Mouse (Mus musculus): ENCODE measurements around the gene Pmepa1. TPM values are rescaled to one million over a fixed set of nuclear protein-coding genes. Genes with fewer than 3 reads are reported as not detected.

Gene Pmepa1
- total RNA-seq, 2 experiments from 2014 or later = 20.4 to 24.0 TPM

DNA sequence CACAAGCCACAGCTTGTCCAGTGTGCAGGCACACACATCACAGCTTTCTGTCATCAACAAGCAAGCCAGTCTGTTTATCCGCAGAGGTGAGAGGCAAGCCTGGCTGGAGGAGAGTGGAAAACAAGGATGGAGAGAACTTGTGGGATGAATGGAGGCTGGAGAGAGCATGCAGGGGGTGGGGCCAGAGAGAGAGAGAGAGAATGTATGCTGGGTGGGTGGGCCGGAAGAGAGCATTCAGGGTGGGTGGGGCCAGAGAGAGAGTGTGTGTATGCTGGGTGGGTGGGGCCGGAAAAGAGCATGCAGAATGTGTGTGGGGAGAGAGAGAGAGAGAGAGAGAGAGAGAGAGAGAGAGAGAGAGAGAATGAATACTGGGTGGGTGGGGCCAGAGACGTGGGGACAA lies 71.7 kb downstream of the Pmepa1 start:
- Histone ChIP-seq H3K27ac (no peak overlapping the region), H3K4me3 (no peak overlapping the region)
- TF ChIP-seq CTCF (conservative IDR thresholded peaks at IDR 0.05) = no peak
- no peak for DNase-seq (ENCODE audit: low spot score in 2 of 2)

DNA sequence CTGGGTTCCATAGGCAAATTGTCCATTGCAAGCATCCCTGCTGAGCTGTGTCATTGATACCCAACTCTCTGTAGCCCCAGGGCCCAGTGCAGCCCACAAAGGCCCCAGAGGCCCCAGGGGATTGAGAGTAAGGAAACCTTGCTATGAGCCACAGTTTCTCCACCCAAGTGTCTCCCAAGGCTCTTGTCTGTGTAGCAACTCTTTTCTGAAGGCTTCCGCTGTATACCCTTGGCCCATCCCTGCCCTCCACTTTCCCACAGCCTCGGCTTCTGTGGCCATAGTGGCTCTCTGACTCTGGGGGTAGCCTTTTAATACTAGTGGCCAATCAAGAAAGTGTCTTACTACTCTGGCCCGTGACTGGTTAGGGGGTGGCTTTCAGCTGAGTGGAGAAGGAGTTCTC lies 72.6 kb downstream of the Pmepa1 start:
- no peak for TF ChIP-seq CTCF (conservative IDR thresholded peaks at IDR 0.05)
- no peak for DNase-seq (ENCODE audit: low spot score in 2 of 2)
- Histone ChIP-seq H3K4me3 (no peak overlapping the region), H3K27ac (no peak overlapping the region)

DNA sequence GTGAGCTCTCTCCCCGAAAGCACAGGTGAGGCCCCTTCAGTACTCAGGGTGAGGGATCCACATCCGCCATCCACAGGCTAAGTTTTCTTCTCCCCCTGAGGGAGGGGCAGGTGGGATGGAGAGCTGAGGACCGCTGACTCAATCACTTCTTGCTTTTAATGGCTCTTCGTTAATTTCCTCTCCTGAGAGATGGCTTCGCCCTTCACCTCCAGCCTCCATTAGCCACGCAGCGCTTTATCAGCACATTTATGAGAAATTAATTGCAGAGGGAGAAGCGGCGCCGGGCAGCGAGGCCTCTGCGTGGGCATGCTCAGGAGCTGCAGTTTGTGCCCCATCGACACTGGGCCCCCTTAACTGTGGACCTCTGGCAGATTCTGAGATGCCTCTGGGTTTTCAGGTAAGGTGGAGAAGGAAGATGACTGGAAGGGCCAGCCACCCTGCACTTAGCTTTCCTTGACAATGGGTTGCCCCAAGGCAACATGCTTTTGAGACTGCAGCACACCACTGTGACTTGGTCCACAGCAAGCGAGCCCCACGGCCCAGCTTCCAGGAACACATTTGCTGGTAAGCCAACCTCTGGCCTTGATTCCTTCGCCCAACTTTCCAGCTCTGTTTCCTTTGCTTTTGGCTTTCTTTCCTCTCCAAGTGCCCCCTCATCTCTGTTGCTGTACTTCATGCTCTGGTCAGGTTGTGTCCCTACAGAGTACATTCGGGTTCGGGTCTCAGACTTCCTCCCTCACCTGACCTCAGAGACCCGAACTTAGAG lies 73.2 kb downstream of the Pmepa1 start:
- DNase-seq (ENCODE audit: low spot score in 2 of 2) = no peak
- Histone ChIP-seq H3K27ac (no peak overlapping the region), H3K4me3 (no peak overlapping the region)
- no peak for TF ChIP-seq CTCF (conservative IDR thresholded peaks at IDR 0.05)

DNA sequence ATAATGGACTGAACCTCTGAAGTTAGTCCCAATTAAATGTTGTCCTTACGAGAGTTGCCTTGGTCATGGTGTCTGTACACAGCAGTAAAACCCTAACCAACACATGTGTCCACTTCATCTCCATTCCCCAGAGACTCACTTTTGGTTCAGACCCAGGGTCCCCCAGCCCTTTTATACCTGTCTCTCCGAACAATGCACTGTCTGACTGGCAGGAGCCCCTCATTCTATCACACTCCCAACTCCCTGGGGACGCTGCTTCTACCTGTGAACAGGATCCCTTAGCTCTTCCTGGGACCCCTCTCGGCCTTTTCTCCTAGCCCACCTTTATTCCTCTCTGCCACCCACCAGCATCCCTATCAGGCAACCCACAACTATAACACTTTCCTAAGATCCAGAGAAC lies 81.5 kb downstream of the Pmepa1 start:
- TF ChIP-seq CTCF (conservative IDR thresholded peaks at IDR 0.05) = no peak

DNA sequence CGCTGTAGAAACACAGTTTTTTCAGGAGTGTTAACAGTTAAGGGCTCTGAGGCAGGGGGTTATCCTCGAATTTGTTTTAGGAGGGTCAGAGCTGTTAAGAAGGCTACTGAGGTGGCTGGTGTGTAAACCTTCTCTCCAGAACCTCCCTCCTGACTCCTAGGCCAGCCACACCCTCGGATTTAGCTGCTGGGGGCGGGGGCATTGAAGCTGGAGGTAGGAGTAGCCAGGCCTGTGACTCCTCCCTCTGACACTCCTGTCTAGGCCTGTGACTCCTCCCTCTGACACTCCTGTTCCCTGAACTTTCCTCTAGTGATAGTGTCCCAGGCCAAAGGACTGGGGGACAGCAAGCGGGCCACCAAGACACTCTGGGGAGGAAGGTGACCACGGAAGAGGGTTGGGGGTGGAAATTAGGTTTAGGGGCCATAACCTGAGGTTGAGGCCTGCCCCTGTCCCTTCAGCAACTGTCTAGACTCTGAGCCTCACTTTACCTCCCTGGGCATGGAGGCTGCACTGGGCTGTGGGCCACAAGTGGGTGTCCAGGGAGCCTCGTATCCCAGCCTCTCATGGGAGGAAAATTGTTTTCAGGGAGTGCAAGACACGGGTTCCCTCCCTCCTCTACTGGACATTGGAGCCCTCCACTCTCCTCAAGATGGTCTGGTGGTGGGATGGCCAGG lies 89.0 kb downstream of the Pmepa1 start:
- TF ChIP-seq CTCF (conservative IDR thresholded peaks at IDR 0.05) = no peak
- DNase-seq (ENCODE audit: low spot score in 2 of 2) = no peak
- Histone ChIP-seq H3K4me3 (no peak overlapping the region), H3K27ac (no peak overlapping the region)

More for the DNA sequence above, 81.5 kb downstream of the Pmepa1 start:
- no peak overlapping the region for H3K4me3 ChIP-seq
- DNase-seq (ENCODE audit: low spot score in 2 of 2) = no peak
- no peak overlapping the region for H3K27ac ChIP-seq

DNA sequence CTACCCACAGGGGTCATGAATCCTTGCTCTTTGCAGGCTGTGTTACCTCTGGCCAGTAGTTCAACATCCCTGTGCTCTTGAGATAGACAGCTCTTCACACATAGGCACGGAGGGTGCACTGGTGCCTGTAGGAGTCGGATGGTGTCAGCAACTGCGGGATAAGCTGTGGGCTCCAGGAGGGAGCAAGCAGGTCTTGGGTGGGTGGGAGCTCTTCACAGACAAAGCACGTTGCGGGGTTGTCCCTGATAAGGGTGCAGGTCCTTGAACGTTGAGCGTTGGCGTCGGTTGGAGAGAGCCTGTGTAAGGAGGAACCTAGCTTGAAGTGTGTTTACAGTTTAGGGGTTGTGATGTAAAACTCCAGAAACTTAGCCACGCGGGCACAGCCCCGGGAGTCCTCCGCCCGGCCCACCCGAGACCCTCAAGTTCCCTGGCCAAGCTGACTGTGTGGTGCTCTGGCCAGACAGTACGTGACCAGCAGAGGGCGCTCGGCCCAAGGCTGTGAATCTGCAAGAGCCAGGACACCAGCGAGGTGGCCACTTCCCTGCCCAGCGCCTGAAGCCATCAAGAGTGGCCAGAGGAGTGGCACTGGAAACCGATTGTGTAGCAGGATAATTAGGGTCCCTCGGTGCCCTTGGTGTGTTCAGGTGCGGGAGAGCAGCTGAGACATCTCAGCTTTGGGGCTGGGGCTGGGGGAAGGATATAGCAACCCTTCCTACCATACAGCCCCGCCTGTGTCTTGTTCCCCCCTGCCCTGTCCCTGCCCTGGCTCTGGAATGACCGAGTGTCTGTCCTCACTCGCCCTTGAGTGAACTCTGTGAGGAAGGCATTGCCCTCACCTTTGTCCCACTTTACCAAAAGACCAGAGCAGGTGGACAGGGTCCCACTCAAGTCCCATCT lies 90.0 kb downstream of the Pmepa1 start:
- no peak overlapping the region for H3K4me3 ChIP-seq
- TF ChIP-seq CTCF (conservative IDR thresholded peaks at IDR 0.05) = peak; percentile 98
- no peak overlapping the region for H3K27ac ChIP-seq
- DNase-seq (ENCODE audit: low spot score in 2 of 2) = peak; percentile 49 to 87

DNA sequence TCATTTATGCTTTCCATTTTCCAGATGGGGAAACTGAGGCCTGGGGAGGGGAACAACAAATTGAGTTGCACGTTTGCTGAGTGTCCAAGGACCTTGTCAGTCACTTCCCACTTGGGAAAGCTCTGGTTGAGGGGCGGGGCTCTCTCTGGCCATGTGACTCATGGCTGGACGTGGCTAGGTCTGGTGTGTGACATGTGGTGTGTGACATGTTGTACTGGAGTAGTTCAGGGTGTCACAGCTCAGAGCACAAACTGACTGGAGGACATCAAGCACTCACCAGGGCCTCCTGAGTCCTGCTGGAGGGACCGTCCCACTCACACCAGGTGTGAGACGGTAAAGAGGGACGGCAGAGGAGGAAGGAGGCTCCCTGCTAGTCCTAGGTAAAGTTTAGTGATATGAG lies 91.1 kb downstream of the Pmepa1 start:
- DNase-seq (ENCODE audit: low spot score in 2 of 2) = no peak
- TF ChIP-seq CTCF (conservative IDR thresholded peaks at IDR 0.05) = no peak
- Histone ChIP-seq H3K4me3 (no peak overlapping the region), H3K27ac (no peak overlapping the region)

DNA sequence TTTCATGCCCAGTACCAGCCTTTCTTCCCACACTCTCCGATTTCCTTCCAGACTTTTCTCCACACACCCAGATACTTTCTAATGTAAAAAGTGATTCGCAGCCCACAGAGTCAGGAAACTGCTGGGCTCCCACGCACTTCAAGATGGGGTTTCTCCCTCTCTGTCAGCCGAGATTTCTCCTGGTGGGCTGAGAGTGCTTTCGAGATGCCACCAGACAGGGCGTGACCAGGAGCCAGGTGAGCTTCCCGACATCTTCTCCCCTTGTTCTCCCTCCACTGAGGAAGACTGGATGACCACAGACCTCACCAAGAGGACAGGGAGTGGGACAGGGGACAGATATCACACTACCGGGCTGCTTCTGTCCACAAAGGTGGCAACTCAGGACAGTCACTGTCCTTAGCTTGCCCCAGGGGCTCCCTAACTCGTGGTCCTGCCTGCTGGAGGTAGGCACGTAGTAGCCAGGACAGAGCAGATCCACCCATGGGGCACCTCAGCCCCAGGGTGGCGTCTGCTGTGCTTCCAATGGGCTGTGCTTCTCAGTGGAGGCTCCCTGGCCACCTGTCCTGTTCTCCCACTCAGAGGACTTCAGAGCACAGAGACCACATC lies 91.8 kb downstream of the Pmepa1 start:
- no peak for DNase-seq (ENCODE audit: low spot score in 2 of 2)

DNA sequence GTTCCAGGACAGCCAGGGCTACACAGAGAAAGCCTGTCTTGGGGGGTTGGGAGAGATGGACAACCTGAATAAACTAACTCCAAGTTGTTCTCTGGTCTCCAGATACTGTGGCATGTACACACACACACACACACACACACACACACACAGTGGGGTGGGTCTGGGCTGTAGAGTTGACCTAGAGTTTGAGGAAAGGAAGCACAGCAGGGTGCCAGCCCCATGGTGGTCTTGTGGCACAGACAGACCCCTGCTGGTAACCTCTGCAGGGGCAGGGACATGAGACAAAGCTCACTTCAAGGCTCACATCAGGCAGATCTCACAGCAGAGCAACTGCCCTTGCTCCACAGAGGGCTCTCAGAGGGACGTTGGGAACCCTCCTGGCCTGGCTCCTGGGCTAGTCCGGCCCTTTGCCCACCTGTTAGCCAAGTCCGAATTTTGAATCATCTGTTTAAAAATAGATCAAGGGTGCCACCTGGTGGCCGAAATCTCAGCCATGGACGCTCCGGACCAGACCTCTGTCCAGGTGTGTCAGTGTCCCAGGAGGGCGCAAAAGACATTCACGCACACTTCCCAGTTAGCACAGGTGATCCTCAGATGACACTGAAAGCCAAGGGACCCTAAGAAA lies 92.4 kb downstream of the Pmepa1 start:
- Histone ChIP-seq H3K4me3 (no peak overlapping the region), H3K27ac (no peak overlapping the region)
- peak in 1 of 2 experiments; percentile 66 for DNase-seq (ENCODE audit: low spot score in 2 of 2)
- peak; percentile 90 for TF ChIP-seq CTCF (conservative IDR thresholded peaks at IDR 0.05)

More for the DNA sequence above, 91.8 kb downstream of the Pmepa1 start:
- Histone ChIP-seq H3K4me3 (no peak overlapping the region), H3K27ac (no peak overlapping the region)
- no peak for TF ChIP-seq CTCF (conservative IDR thresholded peaks at IDR 0.05)

DNA sequence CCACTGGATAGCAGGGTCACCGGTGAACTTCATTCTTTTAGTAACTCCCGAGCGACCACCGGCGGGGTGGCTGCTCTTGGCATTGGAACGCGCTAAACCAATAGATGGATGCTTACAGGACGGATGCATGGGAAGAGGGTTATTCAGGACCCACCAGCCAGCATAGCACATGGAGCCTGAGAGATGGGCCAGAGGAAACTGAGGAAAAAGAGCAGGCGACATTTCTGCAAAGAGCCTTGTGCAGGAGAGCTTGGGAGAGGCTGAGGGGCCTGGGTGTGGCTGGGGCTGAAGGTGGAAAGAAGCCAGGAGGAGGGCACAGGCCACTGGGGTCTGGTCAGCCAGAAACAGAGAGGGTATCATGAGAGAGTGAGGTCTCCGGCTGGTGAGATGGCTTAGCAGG lies 93.0 kb downstream of the Pmepa1 start:
- Histone ChIP-seq H3K4me3 (no peak overlapping the region), H3K27ac (no peak overlapping the region)
- TF ChIP-seq CTCF (conservative IDR thresholded peaks at IDR 0.05) = no peak
- DNase-seq (ENCODE audit: low spot score in 2 of 2) = no peak

DNA sequence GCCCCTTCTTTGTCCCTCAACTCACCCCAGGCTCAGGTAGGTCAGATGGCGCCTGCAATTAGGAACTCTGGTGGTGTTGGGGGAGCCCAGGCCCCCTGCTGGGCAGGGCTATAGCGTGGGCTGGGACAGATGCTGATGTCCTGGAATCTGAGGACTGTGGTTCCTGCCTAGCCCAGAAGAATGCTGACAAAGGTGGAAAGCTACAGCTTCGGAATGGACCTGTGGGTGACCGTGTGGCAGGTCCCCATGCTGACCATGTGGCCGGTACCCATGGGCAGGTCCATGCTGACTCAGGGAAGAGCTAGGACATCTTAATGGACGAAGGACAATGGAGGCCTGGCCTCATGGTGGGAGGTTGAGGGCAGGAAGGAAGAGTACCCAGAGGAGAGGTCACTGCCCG lies 93.5 kb downstream of the Pmepa1 start:
- no peak overlapping the region for H3K4me3 ChIP-seq
- no peak for DNase-seq (ENCODE audit: low spot score in 2 of 2)
- TF ChIP-seq CTCF (conservative IDR thresholded peaks at IDR 0.05) = no peak
- no peak overlapping the region for H3K27ac ChIP-seq

DNA sequence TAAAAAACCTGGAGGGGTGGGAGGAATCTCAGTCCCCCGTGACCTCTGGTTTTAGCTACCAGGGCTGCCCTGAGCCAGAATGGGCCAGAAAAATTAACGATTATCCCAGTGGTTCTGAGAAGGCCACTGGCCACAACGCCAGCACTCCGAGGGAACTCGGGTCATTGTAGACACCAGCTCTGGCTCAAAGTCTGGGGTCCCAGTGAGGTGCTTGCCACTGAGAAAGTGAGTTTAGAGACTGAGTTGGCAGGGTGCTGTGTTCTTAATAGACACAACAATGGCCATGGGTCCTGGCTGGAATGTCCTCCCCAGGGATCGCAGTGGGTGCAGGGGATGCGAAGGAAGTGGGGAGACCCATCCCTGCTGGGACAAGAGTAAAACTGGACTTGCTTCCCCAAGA lies 94.4 kb downstream of the Pmepa1 start:
- TF ChIP-seq CTCF (conservative IDR thresholded peaks at IDR 0.05) = no peak
- no peak overlapping the region for H3K4me3 ChIP-seq
- no peak overlapping the region for H3K27ac ChIP-seq
- DNase-seq (ENCODE audit: low spot score in 2 of 2) = no peak
